Mouse (Mus musculus) heart, postnatal 4 days (tissue): ENCODE measurements around the gene Tas2r130. TPM values are rescaled to one million over a fixed set of nuclear protein-coding genes. Genes with fewer than 3 reads are reported as not detected.
"Not testable (repeated sequence)": the region's sequence is repeated elsewhere in the genome, so short reads cannot be mapped to it uniquely, and the experiment has no call there.

Experiments
- DNase-seq: peaks from one replicate; pipeline ENCODE4 v3.0.0; 2021
- total RNA-seq, 2 experiments: library from RNA; stranded (reverse); gene quantifications; 2 replicates each; pipeline ENCODE4 v1.2.3; 2021

The Tas2r130 gene
- not detected for total RNA-seq

DNA sequence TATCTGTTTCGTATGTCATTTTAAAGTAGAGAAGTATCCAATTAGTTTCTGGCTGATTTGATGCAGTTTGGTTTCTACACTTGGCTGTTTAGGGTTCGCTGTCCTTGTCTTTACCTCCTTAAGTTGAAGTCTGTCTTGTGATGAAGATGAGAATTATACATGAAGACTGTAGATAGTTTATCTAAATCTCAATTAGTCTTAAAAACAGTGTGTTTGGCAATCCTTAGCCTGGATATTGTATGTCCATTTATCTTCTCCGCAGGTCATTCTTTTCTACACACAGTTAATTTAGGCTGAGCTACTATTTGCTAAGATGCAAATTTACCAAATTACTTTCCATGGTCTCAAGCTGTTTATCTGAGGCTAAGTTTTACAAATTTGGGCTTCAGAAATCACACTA, at the start of gene Tas2r130:
Gene Tas2r130, minus strand, starts transcription at position 101 of the 400 bp plus-strand sequence.
- DNase-seq, result no peak

DNA sequence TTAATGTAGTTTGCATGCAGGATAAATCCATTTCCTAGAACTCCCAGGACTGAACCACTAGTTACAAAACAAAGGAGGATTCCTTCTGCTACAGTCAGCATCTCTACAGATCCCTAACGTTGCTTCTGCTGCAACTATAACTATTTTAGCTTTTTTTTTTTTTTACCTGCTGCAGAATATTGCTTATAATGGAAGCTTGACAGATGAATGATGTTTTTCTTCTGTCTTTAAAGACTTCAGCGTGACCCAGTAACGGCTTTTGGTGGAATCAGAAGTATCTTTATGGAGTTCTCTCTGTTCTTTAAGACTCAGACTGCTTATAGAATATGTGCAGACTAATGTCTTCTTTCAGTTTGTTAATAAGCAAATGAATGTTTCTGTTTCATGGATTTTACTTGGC, 48.1 kb upstream of the Tas2r130 start, which contains the start of gene Tas2r106:
Gene Tas2r106, minus strand, starts transcription at position 101 of the 400 bp plus-strand sequence.
- DNase-seq, result no peak

DNA sequence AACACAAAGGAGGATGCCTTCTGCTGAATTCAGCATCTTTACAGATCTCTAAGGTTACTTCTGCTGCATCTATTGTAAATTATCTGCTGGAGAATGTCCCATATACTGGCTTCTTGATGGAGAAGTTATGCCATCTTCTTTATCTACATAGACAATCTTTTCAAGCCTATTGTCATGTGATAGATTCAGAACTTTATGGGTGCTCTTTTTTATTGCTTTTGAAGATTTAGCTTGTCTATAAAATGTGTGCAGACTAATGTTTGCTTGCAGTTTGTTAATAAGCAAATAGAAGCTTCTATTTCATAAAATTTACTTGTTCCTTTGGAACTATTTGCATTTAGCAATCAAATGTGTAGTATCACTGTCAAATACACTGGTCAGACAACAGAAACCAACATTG, 29.3 kb upstream of the Tas2r130 start, which contains the start of gene Tas2r107:
Gene Tas2r107, minus strand, starts transcription at position 101 of the 400 bp plus-strand sequence.
- DNase-seq, result no peak

DNA sequence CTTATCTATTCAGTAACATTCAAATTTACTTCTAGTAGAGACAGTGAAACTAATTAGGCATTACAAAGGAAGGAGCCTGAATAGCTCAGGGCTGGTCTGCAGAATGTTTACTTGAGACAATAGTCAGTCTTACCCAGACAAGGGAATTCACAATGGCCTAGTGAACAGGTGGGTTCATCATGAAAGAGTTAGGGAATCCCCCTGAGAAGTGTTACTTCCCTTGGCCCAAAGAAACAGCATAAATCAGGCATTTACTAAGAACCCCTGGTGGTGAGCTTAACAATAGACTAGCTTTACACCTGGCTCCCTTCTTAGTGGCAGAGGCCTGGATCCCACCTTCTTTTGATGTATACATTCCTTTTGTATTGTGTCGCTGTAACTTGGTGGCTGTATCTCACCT, 20.8 kb downstream of the Tas2r130 start:
- DNase-seq, result not testable (repeated sequence)

DNA sequence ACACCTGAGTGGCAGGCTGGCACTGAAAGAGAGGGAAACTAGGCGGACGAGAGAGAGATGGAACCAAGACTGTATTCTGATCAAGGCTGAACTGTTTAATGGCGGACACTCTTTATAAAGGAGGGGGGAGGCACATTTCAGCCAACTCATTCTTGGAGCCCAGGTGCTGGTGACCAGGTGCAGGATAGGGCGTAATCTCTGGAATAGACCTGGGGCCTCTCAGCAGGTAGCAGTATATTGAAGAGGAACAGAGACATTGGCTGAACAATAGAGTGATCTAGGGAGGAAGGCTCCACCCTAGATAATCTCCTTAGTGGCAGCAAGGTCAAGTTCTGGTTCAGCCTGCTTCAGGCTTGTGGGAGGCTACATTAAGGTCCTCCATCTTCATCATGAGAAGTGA, 25.9 kb downstream of the Tas2r130 start:
- no peak for DNase-seq

Other genes with a start within 250 kb of the Tas2r130 start
- gene Ybx3, start 242.4 kb downstream of the Tas2r130 start, total RNA-seq, result 100 to 1,000 TPM; 274 to 277 TPM
- not detected for gene 5430401F13Rik, start 144.5 kb downstream of the Tas2r130 start, total RNA-seq
- gene Gm6619, start 144.5 kb downstream of the Tas2r130 start, total RNA-seq, result not detected
- not detected for gene Tas2r107, start 29.2 kb upstream of the Tas2r130 start, total RNA-seq
- not detected for gene Tas2r106, start 48.0 kb upstream of the Tas2r130 start, total RNA-seq
- not detected for gene Tas2r104, start 54.8 kb upstream of the Tas2r130 start, total RNA-seq
- not detected for gene Tas2r105, start 56.6 kb upstream of the Tas2r130 start, total RNA-seq
- not detected for gene Tas2r114, start 59.2 kb upstream of the Tas2r130 start, total RNA-seq